12 mouse cellular contexts compared by ENCODE assay signal in the genomic region with DNA sequence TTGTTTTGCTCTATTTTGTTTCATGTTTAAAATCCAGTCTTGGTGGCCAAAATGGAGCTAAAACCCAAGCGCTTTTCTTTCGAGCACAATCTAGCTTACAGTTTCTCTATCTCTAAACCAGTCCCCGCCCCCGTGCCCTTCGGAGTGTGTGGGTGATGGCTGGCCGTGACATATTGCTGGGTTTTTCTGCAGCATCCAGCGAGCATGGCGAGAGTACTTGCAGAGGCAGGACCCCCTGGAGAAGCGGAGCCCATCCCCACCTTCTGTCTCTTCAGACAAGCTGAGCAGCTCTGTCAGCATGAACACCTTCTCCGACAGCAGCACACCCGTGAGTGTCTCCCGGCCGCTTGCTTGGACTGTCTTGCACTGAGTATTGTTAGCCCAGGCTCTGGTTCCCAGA. TPM values are rescaled to one million over a fixed set of nuclear protein-coding genes. Genes with fewer than 3 reads are reported as not detected.
DNase-seq lines count a peak whose midpoint lies in the region; ATAC-seq and TF ChIP-seq lines count a peak whose summit lies in the region.
"Had no signal": no experiment of that assay in that cellular context is flagged by ENCODE, and none has a peak within 500 bp of the region (broad histone marks: within the 10 kb centered on the region; RNA-seq: fewer than 3 reads in every experiment).

No protein-coding gene starts in this region.

- ATAC-seq in heart, postnatal 0 days (ENCODE audit: insufficient read depth, low read depth): no peak; the same call in 1 of the 2 replicates
- ATAC-seq in kidney, embryonic 14.5 days (ENCODE audit: low FRiP score, low TSS enrichment): no peak
- ATAC-seq in granulocyte monocyte progenitor cell, adult 5-6 weeks (replicated peaks; ENCODE audit: poor library complexity, severe bottlenecking): no peak

- H3K27ac ChIP-seq in heart, postnatal 0 days (ENCODE audit: low read depth): no peak overlapping the region
- H3K27ac ChIP-seq in testis, adult 2 months (ENCODE audit: control insufficient read depth, insufficient read depth, low read depth, low read length): no peak overlapping the region
- H3K27ac ChIP-seq in kidney, embryonic 14.5 days (ENCODE audit: low read depth, low read length): no peak overlapping the region
- H3K27ac ChIP-seq: embryonic facial prominence, embryonic 15.5 days; liver, embryonic 14.5 days had no signal

- H3K4me2 ChIP-seq in heart, postnatal 0 days (ENCODE audit: low read depth, low read length): peak overlapping the region; percentile 46
- H3K4me2 ChIP-seq in kidney, embryonic 14.5 days (replicated peaks; ENCODE audit: low read depth, low read length): no peak overlapping the region
- H3K4me2 ChIP-seq: embryonic facial prominence, embryonic 15.5 days had no signal

- 20% methylated on average over 13 of the region's 13 CpGs for WGBS in heart, postnatal 0 days
- WGBS in kidney, embryonic 14.5 days: 59% methylated on average over 13 of the region's 13 CpGs

- no peak overlapping the region for H3K9ac ChIP-seq in heart, postnatal 0 days (replicated peaks; ENCODE audit: low read depth, low read length)
- H3K9ac ChIP-seq in kidney, embryonic 14.5 days (ENCODE audit: low read depth, low read length): no peak overlapping the region
- H3K9ac ChIP-seq: embryonic facial prominence, embryonic 15.5 days; liver, embryonic 14.5 days had no signal

- TF ChIP-seq CTCF in heart, postnatal 0 days (IDR thresholded peaks at IDR 0.05; ENCODE audit: low read depth): no peak
- TF ChIP-seq CTCF in testis, adult 2 months (IDR thresholded peaks at IDR 0.05; ENCODE audit: control insufficient read depth, insufficient read depth, insufficient replicate concordance, low read depth, low read length): no peak

- H3K36me3 ChIP-seq in heart, postnatal 0 days (replicated peaks; ENCODE audit: control insufficient read depth, insufficient read depth, low read length): no peaks in the 10 kb centered on the region
- H3K36me3 ChIP-seq in testis, adult 2 months (ENCODE audit: control insufficient read depth, insufficient read depth, low read length): no peaks in the 10 kb centered on the region
- no peaks in the 10 kb centered on the region for H3K36me3 ChIP-seq in kidney, embryonic 14.5 days (ENCODE audit: control insufficient read depth, insufficient read depth, low read length)
- H3K36me3 ChIP-seq: embryonic facial prominence, embryonic 15.5 days had no signal

- H3K4me3 ChIP-seq in heart, postnatal 0 days (ENCODE audit: low read depth, low read length): peak overlapping the region; percentile 19
- H3K4me3 ChIP-seq in testis, adult 2 months (ENCODE audit: control insufficient read depth, low read depth, low read length): peak overlapping the region; percentile 33
- H3K4me3 ChIP-seq in kidney, embryonic 14.5 days (ENCODE audit: low read length): no peak overlapping the region
- H3K4me3 ChIP-seq: embryonic facial prominence, embryonic 15.5 days had no signal

- peak; percentile 7 to 13 for DNase-seq in adrenal gland, postnatal 36 days
- no peak for DNase-seq in adrenal gland, adult 8-10 months
- DNase-seq in heart, postnatal 0 days (ENCODE audit: low spot score): no peak
- no peak for DNase-seq in heart, adult 9 months (ENCODE audit: low spot score in 2 of 2)
- DNase-seq in testis, postnatal 14 days (ENCODE audit: low spot score): no peak
- DNase-seq: cerebellum, postnatal 14 days; kidney, adult 2 months had no signal

- no peaks in the 10 kb centered on the region for H3K27me3 ChIP-seq in heart, postnatal 0 days (ENCODE audit: control insufficient read depth, insufficient read depth, low read length)
- no peaks in the 10 kb centered on the region for H3K27me3 ChIP-seq in testis, adult 2 months (ENCODE audit: control insufficient read depth, insufficient read depth, low read length)
- H3K27me3 ChIP-seq in kidney, embryonic 14.5 days (ENCODE audit: control insufficient read depth, insufficient read depth, low read length): no peaks in the 10 kb centered on the region
- H3K27me3 ChIP-seq: embryonic facial prominence, embryonic 15.5 days had no signal

- no peaks in the 10 kb centered on the region for H3K4me1 ChIP-seq in heart, postnatal 0 days (ENCODE audit: control insufficient read depth, insufficient read depth)
- H3K4me1 ChIP-seq in testis, adult 2 months (ENCODE audit: control insufficient read depth, insufficient read depth, low read length): peaks cover 2% of the 10 kb centered on the region
- no peaks in the 10 kb centered on the region for H3K4me1 ChIP-seq in kidney, embryonic 14.5 days (ENCODE audit: control insufficient read depth, insufficient read depth, low read length)
- H3K4me1 ChIP-seq: embryonic facial prominence, embryonic 15.5 days had no signal

- TF ChIP-seq EP300 in heart, postnatal 0 days (IDR thresholded peaks at IDR 0.05; ENCODE audit: low read depth): no peak

- no peak for TF ChIP-seq POLR2A in testis, adult 2 months (IDR thresholded peaks at IDR 0.05; ENCODE audit: control insufficient read depth, low read depth, low read length)

- no peaks in the 10 kb centered on the region for H3K9me3 ChIP-seq in heart, postnatal 0 days (replicated peaks; ENCODE audit: control insufficient read depth, low read length)
- no peaks in the 10 kb centered on the region for H3K9me3 ChIP-seq in kidney, embryonic 14.5 days (ENCODE audit: control insufficient read depth, low read length)
- H3K9me3 ChIP-seq: embryonic facial prominence, embryonic 15.5 days had no signal

RNA-seq across cellular contexts. Expression of gene Schip1, which starts 9.5 kb away (rescaled TPM):
- total RNA-seq in adrenal gland, postnatal 36 days (2021): 10 to 100 TPM; 11.4 to 18.3 TPM
- total RNA-seq in adrenal gland, adult 8-10 months (2022): 1 to 10 TPM; 7.6 to 8.7 (median 8.6) TPM
- total RNA-seq in heart, postnatal 0 days (2014; rRNA removed; ENCODE audit: low replicate concordance): 41.1 and 58.4 TPM in 2 replicates
- 74.3 and 92.1 TPM in 2 replicates for polyA plus RNA-seq in heart, postnatal 0 days (2015; fragmentation: Nextera tagmentation; extraction: Ambion mirVana)
- 1.5 and 2.5 TPM in 2 replicates for polyA plus RNA-seq in testis, adult 2 months (2012; rRNA removed)
- polyA plus RNA-seq in kidney, embryonic 14.5 days (2014; fragmentation: Nextera tagmentation; extraction: Ambion mirVana): 50.1 and 52.2 TPM in 2 replicates
- total RNA-seq in granulocyte monocyte progenitor cell, adult 5-6 weeks (2014; fragmentation: Nextera tagmentation): 0.30 and 5.2 TPM in 2 replicates
- total RNA-seq in granulocyte monocyte progenitor cell, adult 5-6 weeks (2017): 2.5 and 3.2 TPM in 2 replicates

Comparison
In these comparisons a context has a peak if more than half of its experiments do, and no peak if none do; other contexts are left out.
1. DNase-seq: peak in adrenal gland, postnatal 36 days (2 of 2); none in adrenal gland, adult 8-10 months (single experiment), heart, postnatal 0 days (single experiment), heart, adult 9 months (0 of 2) and testis, postnatal 14 days (single experiment).